Mouse (Mus musculus): ENCODE measurements around the gene Efnb2. TPM values are rescaled to one million over a fixed set of nuclear protein-coding genes. Genes with fewer than 3 reads are reported as not detected.

Efnb2 gene
- 26.4 and 41.4 TPM in 2 replicates for polyA plus RNA-seq (2012; rRNA removed)

- peak; percentile 93 to 98 for DNase-seq (ENCODE audit: extremely low spot score in 1 of 2, low spot score in 1 of 2)
These were observed at the start of gene Efnb2 for GRCm38 (mm10) chr8:8661103-8661758. TSS of gene Efnb2 (minus strand) at chr8:8661242.

GRCm38 (mm10) chr8:8704813-8705212, 43.8 kb upstream of the Efnb2 start:
- no peak for DNase-seq (ENCODE audit: extremely low spot score in 1 of 2, low spot score in 1 of 2)

- DNase-seq (ENCODE audit: extremely low spot score in 1 of 2, low spot score in 1 of 2) = no peak
These were observed 42.6 kb upstream of the Efnb2 start for GRCm38 (mm10) chr8:8703668-8704067.

GRCm38 (mm10) chr8:8700821-8701220, 39.8 kb upstream of the Efnb2 start:
- DNase-seq (ENCODE audit: extremely low spot score in 1 of 2, low spot score in 1 of 2) = no peak

- no peak for DNase-seq (ENCODE audit: extremely low spot score in 1 of 2, low spot score in 1 of 2)
These were observed 39.2 kb upstream of the Efnb2 start for GRCm38 (mm10) chr8:8700229-8700628.

- DNase-seq (ENCODE audit: extremely low spot score in 1 of 2, low spot score in 1 of 2) = peak; percentile 87 to 96
These were observed 29.4 kb upstream of the Efnb2 start, which contains the start of gene Arglu1 for GRCm38 (mm10) chr8:8690146-8691092. TSS of gene Arglu1 (minus strand) at chr8:8690521.

GRCm38 (mm10) chr8:8689454-8690145, 28.6 kb upstream of the Efnb2 start:
- peak in 1 of 2 experiments; percentile 67 for DNase-seq (ENCODE audit: extremely low spot score in 1 of 2, low spot score in 1 of 2)

- DNase-seq (ENCODE audit: extremely low spot score in 1 of 2, low spot score in 1 of 2) = no peak
These were observed 27.9 kb upstream of the Efnb2 start for GRCm38 (mm10) chr8:8688823-8689453.

- DNase-seq (ENCODE audit: extremely low spot score in 1 of 2, low spot score in 1 of 2) = no peak
These were observed 24.5 kb upstream of the Efnb2 start for GRCm38 (mm10) chr8:8685517-8685916.

- no peak for DNase-seq (ENCODE audit: extremely low spot score in 1 of 2, low spot score in 1 of 2)
These were observed 21.7 kb upstream of the Efnb2 start for GRCm38 (mm10) chr8:8682697-8683096.

- no peak for DNase-seq (ENCODE audit: extremely low spot score in 1 of 2, low spot score in 1 of 2)
These were observed 17.2 kb upstream of the Efnb2 start for GRCm38 (mm10) chr8:8678236-8678635.

- no peak for DNase-seq (ENCODE audit: extremely low spot score in 1 of 2, low spot score in 1 of 2)
These were observed 13.8 kb upstream of the Efnb2 start for GRCm38 (mm10) chr8:8674864-8675263.

- DNase-seq (ENCODE audit: extremely low spot score in 1 of 2, low spot score in 1 of 2) = peak; percentile 84 to 97
These were observed 707 bp upstream of the Efnb2 start for GRCm38 (mm10) chr8:8661759-8662138.

GRCm38 (mm10) chr8:8660307-8661098, 539 bp downstream of the Efnb2 start:
- DNase-seq (ENCODE audit: extremely low spot score in 1 of 2, low spot score in 1 of 2) = no peak

GRCm38 (mm10) chr8:8659503-8660306, 1.3 kb downstream of the Efnb2 start:
- DNase-seq (ENCODE audit: extremely low spot score in 1 of 2, low spot score in 1 of 2) = no peak

GRCm38 (mm10) chr8:8658426-8659224, 2.4 kb downstream of the Efnb2 start:
- DNase-seq (ENCODE audit: extremely low spot score in 1 of 2, low spot score in 1 of 2) = peak; percentile 61 to 90

- DNase-seq (ENCODE audit: extremely low spot score in 1 of 2, low spot score in 1 of 2) = no peak
These were observed 3.2 kb downstream of the Efnb2 start for GRCm38 (mm10) chr8:8657692-8658355.

Measured in frontal cortex, adult 2 months (tissue).